Mouse (Mus musculus): ENCODE results near the gene Sgpp1.

Sgpp1 gene

GRCm38 (mm10) chr12:75735246-75736200 is at the start of gene Sgpp1:
Gene Sgpp1, minus strand, starts transcription at chr12:75735729.
- peak; percentile 82 for DNase-seq

- DNase-seq = no peak
These were observed 48.8 kb upstream of the Sgpp1 start for GRCm38 (mm10) chr12:75784271-75784751.

GRCm38 (mm10) chr12:75781995-75782394 is 46.5 kb upstream of the Sgpp1 start:
- no peak for DNase-seq

GRCm38 (mm10) chr12:75781445-75781844 is 45.9 kb upstream of the Sgpp1 start:
- DNase-seq = no peak

- DNase-seq = peak; percentile 20
These were observed 37.0 kb upstream of the Sgpp1 start for GRCm38 (mm10) chr12:75772424-75773034.

GRCm38 (mm10) chr12:75771410-75771809 is 35.9 kb upstream of the Sgpp1 start:
- no peak for DNase-seq

- no peak for DNase-seq
These were observed 31.4 kb upstream of the Sgpp1 start for GRCm38 (mm10) chr12:75766885-75767317.

GRCm38 (mm10) chr12:75766395-75766794 is 30.9 kb upstream of the Sgpp1 start:
- no peak for DNase-seq

GRCm38 (mm10) chr12:75765751-75766150 is 30.2 kb upstream of the Sgpp1 start:
- no peak for DNase-seq

GRCm38 (mm10) chr12:75756387-75756786 is 20.9 kb upstream of the Sgpp1 start:
- no peak for DNase-seq

GRCm38 (mm10) chr12:75753730-75754129 is 18.2 kb upstream of the Sgpp1 start:
- DNase-seq = no peak

GRCm38 (mm10) chr12:75752077-75752476 is 16.5 kb upstream of the Sgpp1 start:
- DNase-seq = no peak

- no peak for DNase-seq
These were observed 13.0 kb upstream of the Sgpp1 start for GRCm38 (mm10) chr12:75748574-75748973.

GRCm38 (mm10) chr12:75745697-75746290 is 10.3 kb upstream of the Sgpp1 start:
- no peak for DNase-seq

GRCm38 (mm10) chr12:75742101-75742500 is 6.6 kb upstream of the Sgpp1 start:
- DNase-seq = no peak

GRCm38 (mm10) chr12:75741273-75741672 is 5.7 kb upstream of the Sgpp1 start:
- DNase-seq = no peak

GRCm38 (mm10) chr12:75740451-75740850 is 4.9 kb upstream of the Sgpp1 start:
- no peak for DNase-seq

GRCm38 (mm10) chr12:75739611-75740010 is 4.1 kb upstream of the Sgpp1 start:
- no peak for DNase-seq

GRCm38 (mm10) chr12:75736296-75736695 is 767 bp upstream of the Sgpp1 start:
- no peak for DNase-seq

GRCm38 (mm10) chr12:75734891-75735245 is 661 bp downstream of the Sgpp1 start:
- DNase-seq = peak; percentile 43

GRCm38 (mm10) chr12:75734167-75734566 is 1.4 kb downstream of the Sgpp1 start:
- DNase-seq = no peak

- DNase-seq = no peak
These were observed 2.0 kb downstream of the Sgpp1 start for GRCm38 (mm10) chr12:75733331-75734070.

GRCm38 (mm10) chr12:75731927-75732443 is 3.5 kb downstream of the Sgpp1 start:
- no peak for DNase-seq

Measured in cerebellum, adult 11 months (tissue).